Mouse (Mus musculus): ENCODE measurements at regions not wholly inside any gene's neighbourhood (a gene's known extent, or its start where the extent isn't known, plus 50 kb on each side); places are given as distances from the start of the nearest gene placed in this dataset.

DNA sequence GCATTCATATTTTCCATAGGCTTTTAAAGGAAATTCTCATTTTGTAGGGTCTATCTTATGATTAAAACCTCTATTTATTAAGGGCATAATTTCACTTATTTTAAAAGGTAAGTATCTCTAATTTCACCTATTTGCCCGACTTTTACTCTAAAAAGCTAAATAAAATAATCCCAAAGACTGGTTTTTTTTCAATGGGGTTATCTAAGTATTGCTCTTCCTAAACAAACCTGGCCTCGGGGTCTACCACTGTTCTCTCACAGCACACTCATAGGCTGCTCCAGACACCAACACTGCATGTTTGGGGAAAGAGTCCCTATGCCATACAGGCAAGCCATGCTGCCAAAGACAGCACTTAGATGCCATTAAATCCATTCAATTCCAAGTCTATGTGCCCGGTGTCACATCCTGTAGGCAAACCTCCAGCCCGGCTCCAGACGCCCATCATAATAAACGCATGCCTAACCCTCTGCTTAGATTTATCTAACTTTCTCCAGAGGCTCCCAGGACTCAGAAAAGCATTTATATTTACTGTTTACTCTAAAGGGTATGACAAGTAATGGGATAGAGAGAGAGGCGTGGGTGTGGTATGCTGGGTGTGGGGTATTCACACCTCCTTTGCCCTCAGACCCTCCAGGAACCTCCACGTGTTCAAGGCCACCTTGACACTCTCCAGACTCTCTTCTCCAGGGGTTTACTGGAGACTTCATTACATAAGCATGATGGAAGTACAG, 62.5 kb upstream of the Cpm start:
- in situ Hi-C loops (cut with MboI; ENCODE audit: low pct_ligation_motif_present, low pct_unique_long_range_greater_than_20kb, low sequenced_read_pairs), result no loop called here

DNA sequence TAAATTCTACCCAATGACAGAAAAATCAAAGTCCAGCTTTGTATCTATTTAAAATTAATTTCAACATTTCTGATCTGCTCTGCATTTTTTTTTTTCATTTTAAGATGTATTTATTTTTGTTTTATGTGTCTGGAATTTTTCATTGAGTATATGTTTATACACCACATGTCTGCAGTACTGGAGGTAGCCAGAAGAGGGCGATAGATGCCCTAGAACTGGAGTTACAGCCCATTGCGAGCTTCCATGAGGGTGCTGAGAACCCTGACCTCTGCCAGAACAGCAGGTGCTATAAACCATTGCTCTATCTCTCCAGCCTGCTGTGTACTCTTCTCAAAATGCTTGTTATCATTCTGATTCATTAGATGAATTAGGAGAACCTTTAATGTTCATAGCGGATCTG, 63.1 kb upstream of the Cpm start:
- TF ChIP-seq MAX (IDR thresholded peaks at IDR 0.05; ENCODE audit: low read length) (no peak), POLR2AphosphoS2 (IDR thresholded peaks at IDR 0.05; ENCODE audit: low read depth, low read length) (no peak), CTCF (conservative IDR thresholded peaks at IDR 0.05 in 1 of 2, IDR thresholded peaks at IDR 0.05 in 1 of 2; ENCODE audit: low read depth in 2 of 2, low read length in 2 of 2) (peak in 1 of 2 experiments; percentile 35; a peak in 3 of 4 replicates), MXI1 (IDR thresholded peaks at IDR 0.05; ENCODE audit: low read depth, low read length) (no peak)
- in situ Hi-C loops (cut with MboI; ENCODE audit: low pct_ligation_motif_present, low pct_unique_long_range_greater_than_20kb, low sequenced_read_pairs), result no loop called here

More for the DNA sequence above, 62.5 kb upstream of the Cpm start:
- H3K4me2 ChIP-seq (ENCODE audit: insufficient read depth, low read depth, poor library complexity, severe bottlenecking), result no peak overlapping the region
- H3K4me3 ChIP-seq (replicated peaks in 1 of 3; ENCODE audit: low read depth in 2 of 3, low read length in 2 of 3, poor library complexity in 1 of 3), result no peak overlapping the region
- no peak for DNase-seq (ENCODE audit: extremely low read depth)
- dilution Hi-C loops (cut with MboI; ENCODE audit: extremely low pct_ligation_motif_present, extremely low pct_unique_long_range_greater_than_20kb, low sequenced_read_pairs), result no loop called here
- TF ChIP-seq BHLHE40 (IDR thresholded peaks at IDR 0.05; ENCODE audit: low read depth, low read length) (no peak), USF2 (conservative IDR thresholded peaks at IDR 0.05; ENCODE audit: low read depth, low read length) (no peak), KAT2A (IDR thresholded peaks at IDR 0.05; ENCODE audit: insufficient replicate concordance, low read length) (no peak), POLR2A (IDR thresholded peaks at IDR 0.05; ENCODE audit: low read depth, low read length) (no peak), NELFE (IDR thresholded peaks at IDR 0.05; ENCODE audit: low read depth, low read length) (no peak), RCOR1 (conservative IDR thresholded peaks at IDR 0.05; ENCODE audit: low read depth, low read length) (no peak), TBP (conservative IDR thresholded peaks at IDR 0.05; ENCODE audit: low read depth, low read length) (no peak), SMC3 (IDR thresholded peaks at IDR 0.05; ENCODE audit: low read depth, low read length) (no peak), UBTF (IDR thresholded peaks at IDR 0.05; ENCODE audit: low read depth, low read length) (no peak), GABPA (IDR thresholded peaks at IDR 0.05; ENCODE audit: insufficient replicate concordance, low read depth, low read length) (no peak), NRF1 (IDR thresholded peaks at IDR 0.05; ENCODE audit: low read depth, low read length) (no peak), PAX5 (IDR thresholded peaks at IDR 0.05; ENCODE audit: low read length) (no peak), ZMIZ1 (IDR thresholded peaks at IDR 0.05; ENCODE audit: low read depth, low read length) (no peak), CTCF (conservative IDR thresholded peaks at IDR 0.05 in 1 of 2, IDR thresholded peaks at IDR 0.05 in 1 of 2; ENCODE audit: low read depth in 2 of 2, low read length in 2 of 2) (no peak), SIN3A (IDR thresholded peaks at IDR 0.05; ENCODE audit: low read length) (no peak), IRF4 (IDR thresholded peaks at IDR 0.05; ENCODE audit: low read depth, low read length) (no peak), MAX (IDR thresholded peaks at IDR 0.05; ENCODE audit: low read length) (no peak)
- no peak overlapping the region for H3K27ac ChIP-seq (ENCODE audit: insufficient read depth, low read depth)
- H3K9ac ChIP-seq (ENCODE audit: insufficient read depth, low read depth), result no peak overlapping the region
- H3K27me3 ChIP-seq (replicated peaks), result peaks cover 2% of the 10 kb centered on the region
- H3K4me1 ChIP-seq (ENCODE audit: control insufficient read depth in 1 of 2, insufficient read depth in 2 of 2), result peaks cover 0 to 11% of the 10 kb centered on the region in 2 experiments; a peak in 1 of 4 replicates
- H3K9me3 ChIP-seq (replicated peaks; ENCODE audit: low read length), result peaks cover 9% of the 10 kb centered on the region
- H3K79me2 ChIP-seq (replicated peaks; ENCODE audit: control insufficient read depth, extremely low read depth, insufficient read depth, poor library complexity, severe bottlenecking), result no peaks in the 10 kb centered on the region
- H3K36me3 ChIP-seq (replicated peaks in 1 of 2; ENCODE audit: control insufficient read depth in 1 of 2, insufficient read depth in 1 of 2, low read length in 1 of 2), result no peaks in the 10 kb centered on the region

More for the DNA sequence above, 63.1 kb upstream of the Cpm start:
- peaks cover 4% of the 10 kb centered on the region for H3K27me3 ChIP-seq (replicated peaks)
- no peak overlapping the region for H3K4me3 ChIP-seq (replicated peaks in 1 of 3; ENCODE audit: low read depth in 2 of 3, low read length in 2 of 3, poor library complexity in 1 of 3)
- no peak for DNase-seq (ENCODE audit: extremely low read depth)
- no peaks in the 10 kb centered on the region for H3K36me3 ChIP-seq (replicated peaks in 1 of 2; ENCODE audit: control insufficient read depth in 1 of 2, insufficient read depth in 1 of 2, low read length in 1 of 2)
- H3K4me1 ChIP-seq (ENCODE audit: control insufficient read depth in 1 of 2, insufficient read depth in 2 of 2), result peaks cover 0 to 8% of the 10 kb centered on the region in 2 experiments; a peak in 1 of 4 replicates
- no peak overlapping the region for H3K9ac ChIP-seq (ENCODE audit: insufficient read depth, low read depth)
- no peaks in the 10 kb centered on the region for H3K79me2 ChIP-seq (replicated peaks; ENCODE audit: control insufficient read depth, extremely low read depth, insufficient read depth, poor library complexity, severe bottlenecking)
- H3K27ac ChIP-seq (ENCODE audit: insufficient read depth, low read depth), result no peak overlapping the region
- no peak overlapping the region for H3K4me2 ChIP-seq (ENCODE audit: insufficient read depth, low read depth, poor library complexity, severe bottlenecking)
- peaks cover 9% of the 10 kb centered on the region for H3K9me3 ChIP-seq (replicated peaks; ENCODE audit: low read length)
- dilution Hi-C loops (cut with MboI; ENCODE audit: extremely low pct_ligation_motif_present, extremely low pct_unique_long_range_greater_than_20kb, low sequenced_read_pairs), result no loop called here

Measured in CH12.LX (cell line).